Mouse (Mus musculus): Measurements from ENCODE around the gene Slc38a9.

The Slc38a9 gene

DNA sequence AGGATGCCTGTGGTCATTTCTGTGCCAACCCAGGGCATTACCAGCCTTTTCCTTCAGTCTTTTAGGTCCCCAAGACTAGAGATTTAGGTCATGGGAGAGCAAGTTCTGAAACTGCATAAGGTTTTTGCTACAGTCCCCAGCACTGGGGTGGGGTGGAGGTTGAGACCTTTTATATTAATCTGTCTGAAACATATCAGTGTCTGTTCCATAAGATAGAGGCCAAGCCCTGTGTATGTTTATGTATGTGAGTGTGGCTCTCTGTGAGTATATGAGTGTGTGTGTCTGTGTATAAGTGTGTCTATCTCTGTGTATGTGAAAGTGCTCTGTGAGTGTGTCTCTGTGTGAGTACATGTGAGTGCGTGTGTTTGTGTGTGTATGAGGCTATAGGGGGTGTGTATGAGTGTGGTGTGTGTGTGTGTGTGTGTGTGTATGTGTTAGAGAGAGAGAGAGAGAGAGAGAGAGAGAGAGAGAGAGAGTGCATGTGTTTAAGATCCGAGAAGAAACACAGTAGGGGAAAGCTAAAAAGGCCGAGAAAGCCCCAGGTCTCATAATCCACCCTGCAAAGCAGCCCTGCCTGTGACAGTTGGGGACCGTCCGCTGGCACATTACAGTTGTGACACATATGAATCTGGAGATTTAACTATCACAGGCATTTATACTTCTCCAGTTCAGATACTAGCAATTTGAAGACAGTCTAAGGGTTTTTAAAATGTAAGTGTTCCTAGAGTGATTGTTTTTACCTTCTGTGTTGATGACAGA lies 85.6 kb downstream of the Slc38a9 start:
- DNase-seq (ENCODE audit: low read depth), result peak; percentile 83

DNA sequence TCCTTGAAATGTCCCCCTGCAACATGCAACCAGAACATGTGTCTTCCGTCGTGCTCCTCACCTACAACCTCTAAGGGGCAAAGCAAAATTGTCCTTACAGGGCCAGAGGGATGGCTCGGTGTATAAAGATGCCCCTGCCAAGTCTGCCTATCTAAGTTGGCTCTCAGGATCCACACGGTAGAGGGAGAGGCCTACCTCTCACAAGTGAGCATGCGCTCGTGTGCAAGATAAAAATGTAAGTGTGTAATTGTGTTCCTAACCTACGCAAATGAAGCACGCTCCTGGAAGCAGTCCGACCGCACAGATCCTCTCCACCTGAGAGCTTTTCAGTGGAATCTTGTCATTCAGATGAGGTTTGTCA lies 86.1 kb downstream of the Slc38a9 start:
- DNase-seq (ENCODE audit: low read depth), result no peak

DNA sequence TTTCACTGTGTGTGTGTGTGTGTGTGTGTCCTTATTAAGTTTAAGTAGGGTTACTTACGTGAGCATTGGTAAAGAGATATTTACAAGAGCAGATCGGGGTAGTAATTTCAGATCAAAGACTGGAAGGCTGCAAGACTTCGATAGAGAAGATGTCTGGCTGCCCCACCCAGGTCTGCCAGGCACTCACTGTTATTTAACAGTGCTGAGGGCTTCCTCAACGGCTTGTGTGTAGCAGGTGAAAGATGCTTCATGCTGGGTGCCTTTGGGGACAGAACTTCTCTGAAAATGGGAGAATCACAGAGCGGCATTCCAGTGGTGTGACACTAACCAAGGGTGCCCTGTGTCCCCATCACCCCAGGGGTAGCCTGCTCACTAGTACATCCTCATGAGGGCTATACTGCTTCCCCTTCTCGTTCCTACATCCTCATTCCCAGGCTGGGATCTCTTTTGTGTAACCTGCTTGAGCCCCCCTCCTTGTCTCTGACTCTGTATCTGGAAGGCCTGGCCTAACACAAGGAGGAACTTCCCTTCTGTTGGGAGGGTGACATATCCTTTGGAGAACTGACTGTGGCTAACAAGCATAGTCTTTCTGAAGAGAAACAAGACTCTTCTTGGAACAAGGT lies 87.4 kb downstream of the Slc38a9 start:
- DNase-seq (ENCODE audit: low read depth), result no peak

DNA sequence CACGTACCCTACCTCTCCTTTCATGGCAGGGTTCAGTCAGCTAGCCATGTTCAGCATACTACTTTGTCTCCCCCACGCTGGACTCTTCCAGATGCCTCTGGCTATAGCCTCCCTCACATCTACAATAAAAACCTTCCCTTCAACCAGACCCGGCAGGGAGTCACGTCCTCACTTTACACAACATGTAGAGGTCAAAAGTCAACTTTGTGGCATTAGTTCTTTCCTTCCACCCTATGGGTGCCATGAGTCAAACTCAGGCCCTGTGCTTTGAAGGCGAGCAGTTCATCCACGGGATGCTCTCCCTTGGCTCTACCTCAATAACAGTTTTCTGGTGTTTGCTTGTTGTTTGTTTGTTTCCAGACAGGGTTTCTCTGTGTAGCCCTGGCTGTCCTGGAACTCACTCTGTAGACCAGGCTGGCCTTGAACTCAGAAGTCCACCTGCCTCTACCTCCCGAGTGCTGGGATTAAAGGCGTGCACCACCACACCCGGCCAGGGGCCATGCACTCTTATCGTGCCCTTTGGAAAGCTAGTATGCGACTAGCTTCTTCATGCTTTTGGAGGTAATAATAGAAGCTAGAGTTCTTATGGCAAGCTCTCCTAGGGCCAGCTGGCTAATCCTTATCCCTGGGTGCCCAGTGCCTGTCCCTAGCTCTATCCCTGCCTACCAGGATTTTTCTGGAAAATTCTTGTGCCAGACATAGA lies 88.4 kb downstream of the Slc38a9 start:
- DNase-seq (ENCODE audit: low read depth), result no peak

DNA sequence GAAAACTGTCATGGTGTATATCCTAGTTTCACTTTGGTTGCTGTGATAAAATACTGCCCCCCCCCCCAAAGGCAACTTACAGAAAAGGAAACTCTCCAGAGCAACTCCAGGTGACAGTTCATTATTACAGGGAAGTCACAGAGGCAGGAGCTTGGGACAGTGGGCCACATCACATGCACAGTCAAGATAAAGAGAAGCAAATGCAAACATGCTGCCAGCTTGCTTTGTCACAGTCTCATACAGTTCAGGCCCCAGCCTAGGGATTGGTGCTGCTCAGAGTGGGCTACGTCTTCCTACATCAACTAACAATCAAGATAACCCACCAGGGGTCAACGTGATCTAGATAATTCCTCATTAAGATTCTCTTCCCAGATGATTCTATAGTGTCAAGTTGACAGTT lies 89.3 kb downstream of the Slc38a9 start:
- no peak for DNase-seq (ENCODE audit: low read depth)

DNA sequence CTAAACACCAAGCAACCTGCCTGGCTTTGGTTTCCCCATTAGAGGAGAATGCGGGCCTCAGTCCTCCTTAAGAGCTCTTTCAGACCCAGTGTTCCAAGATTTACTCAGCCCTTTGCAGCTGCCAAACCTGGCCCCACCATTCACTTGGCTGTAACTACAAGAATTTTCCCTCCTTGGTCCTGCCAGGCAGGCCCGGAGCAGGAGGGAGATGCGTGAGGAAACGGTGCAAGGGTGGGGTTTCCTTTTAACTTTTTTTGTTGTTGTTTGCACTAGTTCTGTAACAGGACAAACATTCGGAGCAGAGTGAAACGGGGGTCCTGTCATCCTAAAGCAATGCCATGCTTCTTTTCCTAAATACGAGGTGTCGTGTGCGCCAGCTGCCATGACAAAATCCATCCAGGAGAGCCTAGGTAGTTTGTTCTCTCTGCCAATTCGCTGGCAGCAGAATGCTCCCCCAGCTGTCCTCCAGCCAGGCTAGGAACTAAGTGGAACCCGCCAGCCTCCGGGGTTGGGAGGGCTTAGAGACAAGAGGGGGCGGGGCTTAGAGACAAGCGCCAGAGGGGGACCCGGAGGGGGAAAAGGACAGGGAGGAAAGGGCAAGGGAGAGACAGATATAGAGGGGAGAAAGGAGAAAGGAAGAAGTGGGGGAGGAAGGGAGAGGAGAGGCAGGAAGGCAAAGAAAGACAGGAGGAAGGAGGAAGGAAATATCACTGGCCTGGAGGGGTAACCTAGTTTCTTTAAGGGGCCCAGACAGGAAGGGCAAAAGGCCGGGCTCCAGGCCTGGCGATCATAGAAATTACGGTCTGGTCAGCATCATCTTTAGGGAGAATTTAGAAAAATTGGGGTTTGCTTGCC lies 91.1 kb downstream of the Slc38a9 start:
- no peak for DNase-seq (ENCODE audit: low read depth)

DNA sequence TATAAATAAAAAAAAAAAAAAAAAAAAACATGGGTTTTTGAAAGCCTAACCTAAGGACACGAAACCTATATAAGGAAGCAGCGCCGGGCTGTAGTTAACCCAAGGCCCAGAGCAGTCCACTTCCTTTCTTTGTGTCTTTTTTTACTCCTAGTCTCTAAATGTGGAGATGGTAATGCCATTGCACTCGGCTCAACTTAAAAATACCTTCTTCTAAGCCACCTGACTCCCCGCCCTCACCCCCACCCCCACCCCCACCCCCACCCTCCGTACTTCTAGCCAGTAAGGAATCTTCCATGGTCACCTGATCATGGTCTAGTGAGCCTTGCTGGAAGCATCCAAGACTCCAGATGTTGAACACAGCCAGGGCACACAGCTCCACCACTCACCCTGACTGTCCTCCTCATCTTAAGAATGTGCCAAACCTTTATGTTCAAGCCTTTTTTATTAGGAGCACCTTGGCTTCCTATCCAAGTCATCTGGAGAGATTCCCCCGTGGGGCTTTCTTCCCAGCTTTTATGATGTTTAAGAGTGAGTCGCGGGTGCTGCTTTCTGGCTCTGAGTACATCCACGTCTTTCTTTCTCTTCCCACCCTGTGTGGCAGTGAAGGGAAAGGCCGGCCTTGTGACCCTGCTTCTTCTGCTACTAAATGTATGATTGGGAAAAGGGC lies 91.9 kb downstream of the Slc38a9 start:
- no peak for DNase-seq (ENCODE audit: low read depth)

DNA sequence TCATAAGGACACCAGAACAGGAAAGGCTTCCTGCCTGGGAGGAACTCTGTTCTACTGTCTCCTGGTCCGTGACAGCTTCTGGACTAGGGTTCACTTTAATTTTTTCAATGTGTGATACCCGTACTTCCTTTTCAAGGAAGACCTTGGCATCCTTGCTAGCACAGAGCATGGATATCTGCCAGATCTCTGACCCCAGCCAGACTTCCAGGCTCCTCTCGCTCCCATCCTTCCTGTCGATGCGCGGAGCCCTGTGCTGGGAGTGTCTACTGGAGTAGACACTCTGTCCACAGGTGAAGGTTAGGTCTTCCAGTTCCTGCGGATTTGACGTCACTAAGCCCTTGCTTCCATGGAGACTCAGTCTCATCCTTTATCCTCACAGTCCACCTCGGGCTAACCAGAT lies 93.0 kb downstream of the Slc38a9 start:
- DNase-seq (ENCODE audit: low read depth), result no peak

DNA sequence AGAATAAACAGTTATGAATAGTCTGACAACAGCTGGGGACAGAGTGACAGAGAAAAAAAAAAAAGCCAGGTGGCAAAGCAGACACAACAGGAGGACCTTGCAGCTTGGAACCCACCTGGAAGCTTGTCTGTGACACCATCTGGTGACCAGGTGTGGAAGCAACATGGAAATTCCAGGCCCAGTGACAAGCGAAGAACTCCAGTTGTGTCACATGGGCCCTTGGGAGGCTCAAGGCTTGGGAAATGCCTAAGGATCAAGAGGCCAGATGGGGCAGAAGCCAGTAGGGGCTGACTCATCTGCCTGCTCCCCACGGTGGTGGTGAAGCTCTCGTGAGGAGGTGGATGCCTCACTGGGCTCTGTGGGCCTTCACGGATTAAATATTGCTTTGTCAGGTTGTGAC lies 94.3 kb downstream of the Slc38a9 start:
- no peak for DNase-seq (ENCODE audit: low read depth)

DNA sequence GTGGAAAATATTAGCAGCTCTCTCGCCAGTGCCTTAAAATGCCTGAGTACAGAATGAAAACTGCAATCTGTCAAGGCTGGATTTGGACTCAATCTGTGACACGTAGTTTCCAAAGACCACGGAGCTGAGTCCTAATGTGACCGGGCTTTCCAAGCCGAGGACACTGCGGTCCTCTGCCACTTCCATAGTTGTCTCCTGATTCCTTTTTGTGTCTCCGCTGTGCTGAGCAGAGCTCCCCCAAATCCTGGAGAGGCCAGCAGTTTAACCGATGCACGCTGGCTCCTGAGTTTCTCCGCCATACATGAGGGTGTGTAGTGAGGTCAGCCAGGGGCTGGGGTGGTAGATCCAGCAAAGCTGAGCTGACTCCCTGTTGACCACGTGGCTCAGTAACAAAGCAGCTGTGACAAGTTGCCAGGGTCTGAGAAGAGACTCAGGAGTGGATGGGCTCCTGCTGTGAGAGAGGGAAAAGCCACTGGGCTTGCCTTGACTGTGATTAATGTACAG lies 95.0 kb downstream of the Slc38a9 start:
- DNase-seq (ENCODE audit: low read depth), result no peak

DNA sequence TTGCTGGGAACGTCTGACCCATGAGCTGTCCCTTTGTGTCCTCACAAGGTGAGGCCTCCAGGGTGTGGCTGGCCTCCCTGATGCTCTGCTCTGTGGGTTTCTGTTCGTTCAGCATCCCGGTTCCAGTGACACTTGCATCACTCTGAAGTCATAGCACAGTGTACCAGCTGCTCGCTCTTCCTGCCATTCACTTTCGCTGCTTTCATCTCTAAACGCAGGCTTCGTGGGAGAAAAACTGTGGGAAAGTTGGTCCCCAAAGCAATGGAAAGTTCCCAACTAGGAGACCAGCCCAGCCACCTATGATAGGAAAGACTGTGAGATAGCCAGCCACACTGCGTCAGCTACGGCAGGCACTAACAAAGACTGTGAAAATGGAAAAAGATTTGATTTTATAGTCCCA lies 96.8 kb downstream of the Slc38a9 start:
- DNase-seq (ENCODE audit: low read depth), result no peak

DNA sequence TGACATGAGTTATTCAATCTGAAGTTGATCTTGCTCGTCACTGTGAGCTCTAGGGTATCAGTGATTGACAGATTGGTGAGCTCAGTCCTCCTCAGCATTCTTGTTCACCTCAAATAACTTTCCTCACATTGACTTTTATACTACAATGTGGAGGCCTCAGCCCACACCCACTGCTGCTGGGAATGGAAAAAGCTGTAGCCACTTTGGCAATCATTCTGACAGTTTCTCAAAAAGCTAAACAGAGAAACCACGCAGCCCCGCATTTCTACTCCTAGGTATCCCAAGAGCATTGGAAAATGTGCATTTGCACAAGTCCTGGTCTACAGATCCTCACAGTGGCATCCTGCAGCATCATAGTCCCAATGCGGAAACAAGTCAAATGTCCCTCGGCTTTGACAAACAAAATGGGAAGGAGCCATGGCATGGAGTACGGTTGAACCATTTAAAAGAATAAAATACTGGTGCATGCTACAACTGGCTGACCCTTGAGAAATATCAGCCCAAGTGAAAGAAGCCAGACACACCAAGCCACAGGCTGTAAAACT lies 98.1 kb downstream of the Slc38a9 start:
- no peak for DNase-seq (ENCODE audit: low read depth)

DNA sequence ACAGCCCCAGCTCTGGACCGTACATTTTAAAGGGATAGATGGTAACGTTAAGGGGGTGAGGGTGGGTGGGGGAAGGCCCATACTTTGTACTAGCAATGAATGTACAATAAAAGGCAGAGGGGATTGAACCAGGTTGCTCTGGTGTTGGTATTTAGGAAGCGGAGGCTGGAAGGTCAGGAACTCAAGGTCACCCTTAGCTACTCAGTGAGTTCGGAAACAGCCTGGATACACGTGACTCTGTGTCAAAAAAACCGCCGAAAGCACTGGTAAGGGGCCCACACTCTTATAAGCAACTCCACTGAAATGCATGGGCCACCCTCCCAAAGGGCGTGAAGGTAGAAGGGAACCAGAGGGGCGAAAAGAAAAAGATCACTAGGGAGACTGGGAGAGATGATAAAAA lies 98.8 kb downstream of the Slc38a9 start:
- DNase-seq (ENCODE audit: low read depth), result no peak

DNA sequence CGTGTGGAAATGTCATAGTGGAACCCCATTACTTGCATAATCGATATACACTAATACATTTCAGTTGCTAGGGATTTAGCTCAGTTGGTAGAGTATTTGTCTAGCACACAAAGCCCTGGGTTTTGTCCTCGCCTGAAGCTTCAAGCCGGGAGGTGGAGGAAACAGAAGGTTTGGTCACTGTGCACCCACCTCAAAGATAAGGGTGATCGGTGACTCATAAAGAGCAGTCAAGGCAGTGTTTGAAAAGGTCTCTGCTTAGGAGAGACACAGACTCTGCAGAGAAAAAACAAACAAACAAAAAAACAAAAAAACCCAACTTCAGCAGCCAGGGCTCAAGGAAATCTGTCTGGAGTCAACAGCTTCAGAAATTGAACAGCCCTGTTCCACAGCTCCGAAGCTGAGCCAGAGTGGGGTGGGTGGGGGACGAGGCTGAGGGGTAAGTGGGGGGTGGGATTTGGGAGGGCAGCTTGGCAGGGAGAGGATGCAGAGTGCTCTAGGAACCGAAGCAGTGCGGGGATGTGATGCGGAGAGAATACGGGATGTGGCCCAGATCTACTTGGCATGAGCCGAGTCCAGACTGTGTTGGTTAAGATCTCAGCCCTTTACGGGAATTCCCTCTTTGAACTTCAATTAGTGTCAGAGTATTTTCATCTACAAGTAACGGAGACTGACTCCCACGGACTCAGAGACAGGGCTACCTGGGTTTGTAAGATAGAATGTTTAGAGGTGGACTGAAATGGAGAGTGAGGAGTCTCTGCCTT lies 99.4 kb downstream of the Slc38a9 start:
- DNase-seq (ENCODE audit: low read depth), result no peak

DNA sequence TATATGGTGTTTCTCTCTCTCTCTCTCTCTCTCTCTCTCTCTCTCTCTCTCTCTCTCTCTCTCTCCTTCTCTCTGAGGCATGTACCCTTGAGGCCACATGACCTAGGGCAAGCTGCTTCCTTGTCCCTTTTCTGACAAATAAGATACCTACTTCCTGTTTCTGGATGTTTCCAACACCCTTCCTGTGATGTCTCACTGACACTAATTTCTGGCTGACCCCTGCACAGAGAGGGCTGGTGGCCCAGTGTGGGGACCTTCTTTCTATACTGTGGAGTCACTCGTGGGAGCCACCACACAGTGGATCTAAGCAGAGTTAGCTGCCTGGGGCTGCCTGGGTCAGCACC lies 100.0 kb downstream of the Slc38a9 start:
- DNase-seq (ENCODE audit: low read depth), result no peak

DNA sequence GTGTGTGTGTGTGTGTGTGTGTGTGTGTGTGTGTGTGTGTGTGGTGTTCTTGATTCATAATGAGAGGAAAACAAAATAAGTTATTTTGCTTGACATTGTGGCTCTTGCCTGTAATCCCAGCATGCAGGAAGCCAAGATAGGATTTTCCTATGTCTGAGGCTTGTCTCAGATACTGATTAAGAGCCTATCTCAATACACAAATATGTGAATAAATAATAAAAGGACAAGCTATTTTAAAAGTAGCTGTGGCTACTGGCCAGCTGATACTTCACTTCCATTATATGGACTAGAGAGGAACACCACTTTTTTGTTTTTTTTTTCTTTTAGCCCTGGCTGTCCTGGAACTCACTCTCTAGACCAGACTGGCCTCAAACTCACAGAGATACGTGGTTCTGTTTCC lies 101.2 kb downstream of the Slc38a9 start:
- DNase-seq (ENCODE audit: low read depth), result no peak

DNA sequence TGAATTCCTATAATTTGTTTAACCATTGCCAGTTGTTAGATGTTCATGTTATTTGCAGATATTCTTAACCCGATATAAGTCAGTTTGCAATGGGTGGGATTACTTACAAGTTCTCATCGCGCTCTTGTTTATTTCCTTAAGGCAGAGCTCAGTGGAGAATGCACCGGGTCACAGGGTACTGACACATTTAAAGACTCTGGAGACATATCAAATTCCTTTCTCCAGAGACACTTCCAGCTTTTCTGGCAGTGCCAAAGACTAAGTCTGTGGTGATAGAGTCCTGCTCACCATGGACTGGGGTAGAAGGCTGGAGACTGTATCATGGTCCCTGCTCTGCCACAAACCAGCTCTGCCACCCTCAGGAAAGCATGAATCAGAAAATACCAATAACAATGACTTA lies 102.0 kb downstream of the Slc38a9 start:
- DNase-seq (ENCODE audit: low read depth), result no peak

DNA sequence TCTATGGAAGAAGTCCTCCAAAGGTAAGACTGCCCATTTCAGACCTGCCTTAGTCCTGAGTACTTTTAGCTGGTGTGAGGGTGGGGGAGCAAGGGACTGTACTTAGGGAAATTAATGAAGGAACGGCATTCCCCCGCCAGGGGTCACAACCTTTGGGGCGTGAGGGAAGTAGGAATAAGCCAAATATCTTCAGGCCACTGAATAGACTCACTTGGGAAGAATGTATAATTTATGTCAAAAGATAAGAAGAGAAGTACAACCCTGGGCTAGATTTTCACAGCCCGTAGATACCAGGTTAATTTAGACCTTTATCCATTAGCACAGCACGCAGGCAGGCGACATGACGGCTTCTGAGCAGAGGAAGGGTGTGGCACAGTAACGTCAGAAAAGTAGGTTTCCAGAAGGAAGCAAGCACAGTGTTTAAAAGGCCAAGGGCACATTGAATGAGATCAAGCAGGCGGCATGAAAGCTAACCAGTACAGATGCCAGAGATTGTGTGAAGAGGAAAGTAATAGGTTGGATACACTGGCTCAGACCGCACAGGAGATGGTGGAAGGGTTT lies 103.1 kb downstream of the Slc38a9 start:
- peak; percentile 66 for DNase-seq (ENCODE audit: low read depth)

DNA sequence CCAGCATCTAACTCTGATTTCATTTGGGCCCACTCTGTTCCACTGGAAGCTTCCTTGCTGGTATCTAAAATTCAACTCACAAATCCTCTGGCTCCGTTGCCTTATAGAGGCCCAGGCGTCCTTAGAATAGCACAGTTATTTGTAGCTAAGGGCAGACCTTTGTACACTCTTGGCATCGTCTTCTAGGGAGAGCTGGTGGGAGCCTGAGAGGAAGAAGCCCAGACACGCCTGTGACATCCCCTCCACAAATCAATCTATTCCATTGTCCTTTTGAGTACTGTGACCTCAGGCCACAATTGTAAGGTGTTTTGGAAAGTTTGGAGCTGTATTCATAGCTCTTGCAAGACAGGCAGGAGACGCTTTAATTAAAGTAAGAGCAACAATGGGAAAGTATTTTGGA lies 104.0 kb downstream of the Slc38a9 start:
- no peak for DNase-seq (ENCODE audit: low read depth)

DNA sequence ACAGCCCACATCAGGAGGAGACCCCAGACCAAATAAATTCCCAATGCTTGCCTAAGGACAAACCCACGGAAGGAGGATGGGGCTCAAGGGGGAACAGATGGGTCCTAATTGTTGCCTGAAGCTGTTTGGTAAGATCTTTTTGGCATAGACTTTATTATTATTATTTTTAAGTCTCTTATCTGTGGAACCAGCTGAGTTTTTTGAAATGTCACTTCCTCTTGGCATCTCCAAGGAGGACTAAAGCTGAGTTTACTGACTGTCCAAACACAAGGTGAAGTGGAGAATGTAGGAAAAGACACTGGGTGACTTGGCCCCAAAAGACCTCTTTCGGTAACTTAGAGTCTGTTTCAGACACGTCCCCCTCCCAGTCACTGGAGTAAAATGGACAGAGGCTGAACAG lies 105.1 kb downstream of the Slc38a9 start:
- DNase-seq (ENCODE audit: low read depth), result no peak
